Comparison of ENCODE assay signal across 9 mouse cellular contexts in the genomic region with DNA sequence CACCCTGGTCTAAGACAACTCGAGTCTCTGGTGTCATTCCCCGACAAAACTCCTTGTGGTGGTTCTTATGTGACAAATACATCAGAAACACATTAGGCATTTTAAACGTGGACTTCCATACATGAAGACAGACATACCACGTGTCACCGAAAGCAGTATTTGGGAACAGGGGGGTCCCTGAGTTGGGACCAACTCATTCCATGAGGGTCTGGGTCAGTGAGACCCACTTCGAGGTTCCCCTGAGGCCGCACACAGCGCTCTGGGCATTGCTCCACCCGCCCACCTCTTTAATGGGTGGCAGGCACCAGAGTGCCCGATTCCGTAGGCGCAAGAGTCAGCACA. TPM values are rescaled to one million over a fixed set of nuclear protein-coding genes. Genes with fewer than 3 reads are reported as not detected.
A peak's percentile ranks its signal among the peaks of the same experiment; 100 is the strongest.
DNase-seq lines count a peak whose midpoint lies in the region; ATAC-seq and TF ChIP-seq lines count a peak whose summit lies in the region.
"Had no signal": no experiment of that assay in that cellular context is flagged by ENCODE, and none has a peak within 500 bp of the region (broad histone marks: within the 10 kb centered on the region; RNA-seq: fewer than 3 reads in every experiment).

No protein-coding gene starts in this region.

- no peaks in the 10 kb centered on the region for H3K9me3 ChIP-seq in heart, embryonic 15.5 days (replicated peaks)
- H3K9me3 ChIP-seq in forebrain, embryonic 16.5 days (ENCODE audit: control insufficient read depth, low read length) = no peaks in the 10 kb centered on the region
- no peaks in the 10 kb centered on the region for H3K9me3 ChIP-seq in liver, postnatal 0 days (ENCODE audit: low read length)

- H3K9ac ChIP-seq in heart, embryonic 15.5 days = peak overlapping the region; percentile 70
- peak overlapping the region; percentile 70 for H3K9ac ChIP-seq in forebrain, embryonic 16.5 days (replicated peaks; ENCODE audit: low read depth, low read length)
- H3K9ac ChIP-seq in liver, postnatal 0 days (replicated peaks) = no peak overlapping the region

- no peaks in the 10 kb centered on the region for H3K36me3 ChIP-seq in heart, embryonic 15.5 days
- no peaks in the 10 kb centered on the region for H3K36me3 ChIP-seq in forebrain, embryonic 16.5 days (ENCODE audit: control insufficient read depth, insufficient read depth)
- no peaks in the 10 kb centered on the region for H3K36me3 ChIP-seq in liver, postnatal 0 days (replicated peaks; ENCODE audit: insufficient read depth, low read length)
- H3K36me3 ChIP-seq: G1E had no signal

- no peak overlapping the region for H3K27ac ChIP-seq in heart, embryonic 15.5 days
- H3K27ac ChIP-seq in forebrain, embryonic 16.5 days (ENCODE audit: low read length) = peak overlapping the region; percentile 17; the same call in 1 of the 2 replicates
- H3K27ac ChIP-seq in liver, postnatal 0 days (ENCODE audit: low read depth) = no peak overlapping the region

- H3K27me3 ChIP-seq in heart, embryonic 15.5 days = peaks cover 66% of the 10 kb centered on the region
- H3K27me3 ChIP-seq in forebrain, embryonic 16.5 days (replicated peaks; ENCODE audit: control insufficient read depth, insufficient read depth, low read length) = peaks cover 43% of the 10 kb centered on the region
- peaks cover 55% of the 10 kb centered on the region for H3K27me3 ChIP-seq in liver, postnatal 0 days (ENCODE audit: insufficient read depth, low read length)

- H3K4me3 ChIP-seq in heart, embryonic 15.5 days = peak overlapping the region; percentile 80
- H3K4me3 ChIP-seq in forebrain, embryonic 16.5 days (replicated peaks; ENCODE audit: low read length) = peak overlapping the region; percentile 76
- H3K4me3 ChIP-seq in liver, postnatal 0 days (ENCODE audit: low read depth, low read length) = peak overlapping the region; percentile 52

- TF ChIP-seq CTCF in liver, postnatal 0 days (IDR thresholded peaks at IDR 0.05; ENCODE audit: low read depth) = no peak

- DNase-seq in heart, postnatal 25 days (ENCODE audit: low spot score) = no peak
- DNase-seq in Muller cell, postnatal 12 days (ENCODE audit: inconsistent ontology term) = peak; percentile 29
- no peak for DNase-seq in liver, postnatal 0 days
- no peak for DNase-seq in cerebellum, postnatal 36 days
- DNase-seq in thymus, postnatal 14 days = no peak

- intact Hi-C loops in heart, postnatal 25 days (cut with DNase I) = loop anchor here (5.0 kb wide), 2 partner anchors 125 to 240 kb away; no protein-coding TSS in a partner anchor

- H3K4me2 ChIP-seq in heart, embryonic 15.5 days = peak overlapping the region; percentile 100
- H3K4me2 ChIP-seq in forebrain, embryonic 16.5 days (ENCODE audit: low read length) = peak overlapping the region; percentile 98
- peak overlapping the region; percentile 90 for H3K4me2 ChIP-seq in liver, postnatal 0 days (ENCODE audit: low read depth, low read length)

- WGBS in heart, embryonic 15.5 days = 4% methylated on average over 12 of the region's 12 CpGs
- under 1% methylated on average over 12 of the region's 12 CpGs for WGBS in forebrain, embryonic 16.5 days
- WGBS in liver, postnatal 0 days (ENCODE audit: insufficient replicate concordance) = 7% methylated on average over 12 of the region's 12 CpGs

- ATAC-seq in heart, embryonic 15.5 days (replicated peaks; ENCODE audit: insufficient number of reproducible peaks, insufficient read depth, low FRiP score, low read depth) = no peak
- peak; percentile 7 for ATAC-seq in forebrain, embryonic 16.5 days
- no peak for ATAC-seq in liver, postnatal 0 days
- ATAC-seq in megakaryocyte-erythroid progenitor cell, adult 5-6 weeks (replicated peaks; ENCODE audit: low FRiP score, low TSS enrichment, poor library complexity, severe bottlenecking) = no peak

- no peak for TF ChIP-seq EP300 in liver, postnatal 0 days (IDR thresholded peaks at IDR 0.05; ENCODE audit: low read depth)

- H3K4me1 ChIP-seq in heart, embryonic 15.5 days (replicated peaks) = peaks cover 22% of the 10 kb centered on the region
- peaks cover 35% of the 10 kb centered on the region for H3K4me1 ChIP-seq in forebrain, embryonic 16.5 days (replicated peaks; ENCODE audit: control insufficient read depth, insufficient read depth, low read length)
- H3K4me1 ChIP-seq in liver, postnatal 0 days (ENCODE audit: insufficient read depth) = peaks cover 21% of the 10 kb centered on the region

RNA-seq across cellular contexts. Expression of a gene that starts 1.3 kb away (rescaled TPM):
- 5.4 and 8.0 TPM in 2 replicates for polyA plus RNA-seq in heart, embryonic 15.5 days (2015; fragmentation: Nextera tagmentation; extraction: Ambion mirVana)
- total RNA-seq in heart, postnatal 25 days (2021) = 10 to 100 TPM; 12.4 to 14.9 TPM
- polyA plus RNA-seq in forebrain, embryonic 16.5 days (2015; fragmentation: Nextera tagmentation; extraction: Ambion mirVana) = 8.0 and 11.2 TPM in 2 replicates
- 1.8 and 2.5 TPM in 2 replicates for polyA plus RNA-seq in liver, postnatal 0 days (2015; fragmentation: Nextera tagmentation; extraction: Ambion mirVana)
- total RNA-seq in megakaryocyte-erythroid progenitor cell, adult 5-6 weeks (2014; fragmentation: Nextera tagmentation) = 17.2 and 28.8 TPM in 2 replicates
- total RNA-seq in megakaryocyte-erythroid progenitor cell, adult 5-6 weeks (2017) = 13.1 and 26.9 TPM in 2 replicates
